Mouse (Mus musculus) retina, adult 2 months (tissue): ENCODE data around the gene Kcnab1.
A peak's percentile ranks its signal among the peaks of the same experiment; 100 is the strongest.

Experiments
- DNase-seq: peaks from one replicate; pipeline ENCODE4 v3.0.0-alpha.2; 2012; ENCODE audit warnings: low read depth, low spot score

Kcnab1 gene

GRCm38 (mm10) chr3:65108945-65109921 lies at the start of gene Kcnab1:
Kcnab1 (plus strand) TSS chr3:65109384.
- DNase-seq = no peak

DNA sequence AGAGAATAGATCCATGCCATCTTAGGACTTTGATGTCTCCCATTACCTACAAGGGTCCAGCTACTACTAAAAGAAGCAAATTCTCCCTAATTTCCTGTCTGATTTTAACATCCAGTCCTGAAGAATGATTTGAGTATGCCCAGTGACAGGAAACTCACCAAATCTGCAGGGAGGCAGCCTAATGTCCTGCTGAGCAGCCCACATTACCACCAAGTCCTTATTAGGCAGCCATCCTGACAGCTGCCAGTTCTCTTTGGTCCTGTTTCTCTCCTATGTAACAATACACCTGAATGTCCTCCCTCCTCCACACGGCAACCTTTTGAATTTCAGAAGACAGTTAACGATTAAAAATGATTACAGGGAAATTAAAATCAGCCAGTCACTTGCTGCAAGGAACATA lies 20.9 kb upstream of the Kcnab1 start:
- no peak for DNase-seq

GRCm38 (mm10) chr3:65104117-65104516 lies 5.1 kb upstream of the Kcnab1 start:
- DNase-seq = no peak

- no peak for DNase-seq
These were observed 1.0 kb downstream of the Kcnab1 start for GRCm38 (mm10) chr3:65110190-65110589.

DNA sequence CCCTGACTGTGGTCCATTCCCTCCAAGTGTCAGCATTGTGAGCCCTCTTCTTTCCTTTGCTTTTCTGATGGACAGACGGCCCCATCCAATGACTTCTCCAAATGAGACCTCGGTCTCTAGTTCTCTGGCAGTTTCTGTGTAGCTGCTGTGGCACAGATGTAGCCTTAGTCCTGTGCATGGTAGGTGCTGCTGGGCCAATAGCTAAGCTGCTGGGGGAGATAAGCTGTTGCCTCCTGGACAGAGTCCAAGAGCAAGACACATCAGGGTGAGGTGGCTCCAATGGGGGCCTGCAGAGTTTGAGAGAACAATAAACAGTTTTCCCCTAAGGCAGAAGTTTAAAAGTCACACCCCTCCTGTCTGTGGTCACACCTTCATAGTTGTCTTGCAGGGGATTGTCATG lies 2.0 kb downstream of the Kcnab1 start:
- DNase-seq = no peak

- DNase-seq = no peak
These were observed 6.0 kb downstream of the Kcnab1 start for GRCm38 (mm10) chr3:65115164-65115563.

DNA sequence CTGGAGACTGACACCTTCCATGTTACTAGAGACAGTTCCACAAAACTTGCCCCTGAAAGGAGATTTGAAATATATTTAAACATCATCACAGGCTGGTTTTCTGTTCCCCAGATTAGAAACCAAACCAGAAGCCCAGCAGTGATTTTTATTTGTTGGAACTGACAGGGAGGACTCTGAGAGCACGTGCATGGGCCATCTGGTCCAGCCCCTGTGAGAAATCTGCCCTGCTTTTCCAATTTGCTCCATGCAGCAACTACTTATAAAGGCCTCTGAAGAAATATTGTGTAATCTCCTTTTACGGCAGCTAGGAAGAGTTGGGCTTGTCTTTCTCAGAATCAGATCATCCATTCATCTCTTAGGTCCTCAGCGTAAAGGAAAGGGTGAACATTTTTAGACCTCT lies 7.8 kb downstream of the Kcnab1 start:
- DNase-seq = no peak

DNA sequence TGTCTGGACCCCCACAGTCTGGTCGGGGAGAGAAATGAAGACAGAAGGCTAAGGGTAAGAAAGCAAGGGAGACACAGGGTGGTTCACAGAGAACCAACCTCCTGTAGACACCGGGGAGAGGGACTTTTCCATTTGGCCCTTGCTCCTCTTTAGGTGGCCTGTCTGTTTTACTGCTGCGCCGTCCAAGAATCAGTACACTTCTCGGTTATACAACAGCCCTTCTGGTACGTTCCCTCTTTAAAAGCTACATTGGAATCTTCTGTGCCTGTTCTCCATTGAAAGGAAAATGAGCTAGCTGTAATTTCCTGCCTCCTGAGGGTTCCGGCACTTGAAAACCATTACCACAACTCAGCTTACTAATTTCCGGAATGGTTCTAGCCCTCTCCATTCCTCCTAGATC lies 8.2 kb downstream of the Kcnab1 start:
- no peak for DNase-seq

GRCm38 (mm10) chr3:65124975-65125374 lies 15.8 kb downstream of the Kcnab1 start:
- DNase-seq = no peak

DNA sequence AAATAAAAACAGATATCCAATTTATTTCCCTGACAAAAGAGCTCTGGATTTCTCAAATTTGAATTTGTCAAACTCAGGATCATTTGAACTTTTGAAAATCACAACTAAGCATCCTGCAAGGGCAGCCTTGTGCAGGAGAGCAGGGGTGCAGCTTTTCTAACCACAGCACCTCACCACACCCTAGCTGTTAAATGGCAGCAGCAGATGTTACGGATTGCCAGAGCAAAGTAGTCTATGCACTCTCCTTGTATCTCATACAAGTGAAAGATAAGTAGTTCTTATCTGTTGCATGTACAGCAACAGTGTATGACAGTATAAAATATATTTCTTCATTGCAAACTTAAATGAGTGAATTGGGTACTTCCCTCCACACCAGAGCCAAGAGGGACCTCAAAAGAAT lies 20.4 kb downstream of the Kcnab1 start:
- DNase-seq = no peak

DNA sequence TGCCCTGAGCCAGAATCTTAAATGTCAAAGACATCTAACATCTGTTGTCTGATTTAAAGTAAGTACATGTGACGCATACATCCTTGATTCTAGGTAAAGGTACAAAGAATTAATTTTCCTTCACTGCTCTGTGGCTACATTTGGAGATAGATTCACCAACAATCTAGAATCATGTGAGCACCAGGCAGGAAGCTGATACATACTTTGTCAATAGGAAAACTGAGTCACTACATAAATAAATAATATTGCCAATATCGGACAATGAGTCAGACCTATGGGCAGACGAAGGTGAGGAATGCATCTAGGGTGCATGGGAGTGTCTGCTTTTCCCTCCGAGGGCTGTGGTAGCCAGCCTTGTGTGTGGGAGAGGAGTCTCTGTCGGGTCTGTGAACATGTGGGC lies 25.7 kb downstream of the Kcnab1 start:
- DNase-seq = no peak

DNA sequence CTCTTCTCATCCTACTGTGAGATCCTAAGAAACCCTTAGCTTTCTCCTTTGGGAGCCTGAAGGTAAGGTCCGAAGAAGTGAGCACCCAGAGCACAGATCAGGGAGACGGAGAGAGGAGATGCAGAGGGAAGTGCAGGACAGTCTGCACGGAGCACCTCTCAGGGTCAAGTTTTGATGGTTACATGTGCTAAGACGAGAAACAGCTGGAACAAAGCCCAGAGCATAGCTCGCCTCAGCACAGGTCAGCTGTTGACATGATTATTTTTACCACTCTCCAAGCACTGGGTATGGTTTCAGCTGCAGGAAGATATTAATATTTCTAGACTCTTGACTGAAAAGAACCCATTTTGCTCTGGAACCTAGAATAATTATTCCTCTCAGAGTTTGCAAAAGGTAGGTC lies 27.7 kb downstream of the Kcnab1 start:
- no peak for DNase-seq

DNA sequence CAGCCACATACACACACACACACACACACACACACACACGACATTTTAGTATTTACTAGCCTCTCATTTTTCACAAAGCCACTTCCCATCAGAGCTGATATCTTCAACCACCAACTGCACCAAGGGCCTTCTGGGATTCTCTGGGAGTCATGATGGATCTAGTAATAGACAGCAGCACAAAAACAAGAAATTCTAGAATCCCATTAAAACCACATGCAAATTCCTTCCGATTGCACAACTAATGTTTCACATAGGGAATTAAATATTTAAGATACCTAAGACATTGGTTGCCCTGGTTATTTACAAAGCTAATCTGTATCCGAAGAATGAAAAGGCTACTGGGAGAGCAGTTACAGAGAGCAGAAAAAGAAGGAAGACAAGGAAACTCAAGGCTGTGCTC lies 29.6 kb downstream of the Kcnab1 start:
- DNase-seq = no peak

DNA sequence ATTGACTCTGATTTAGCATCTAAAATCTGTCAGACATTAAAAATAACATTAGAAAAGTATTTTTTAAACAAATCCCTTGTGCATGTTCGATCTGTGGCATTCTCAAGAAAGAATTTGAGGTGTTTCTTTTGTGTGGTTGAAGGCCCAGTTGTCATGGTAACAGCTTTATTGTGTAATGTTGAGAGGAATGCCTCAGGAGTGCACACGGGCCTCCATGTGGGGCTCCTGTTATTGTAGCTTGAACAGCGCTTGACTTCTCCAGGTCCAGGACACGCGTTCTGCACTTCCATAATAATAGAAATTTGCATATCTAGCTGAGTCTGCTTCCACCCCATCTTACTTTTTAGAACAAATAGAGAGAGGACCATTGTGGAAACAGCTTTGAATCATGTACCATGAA lies 36.0 kb downstream of the Kcnab1 start:
- no peak for DNase-seq

DNA sequence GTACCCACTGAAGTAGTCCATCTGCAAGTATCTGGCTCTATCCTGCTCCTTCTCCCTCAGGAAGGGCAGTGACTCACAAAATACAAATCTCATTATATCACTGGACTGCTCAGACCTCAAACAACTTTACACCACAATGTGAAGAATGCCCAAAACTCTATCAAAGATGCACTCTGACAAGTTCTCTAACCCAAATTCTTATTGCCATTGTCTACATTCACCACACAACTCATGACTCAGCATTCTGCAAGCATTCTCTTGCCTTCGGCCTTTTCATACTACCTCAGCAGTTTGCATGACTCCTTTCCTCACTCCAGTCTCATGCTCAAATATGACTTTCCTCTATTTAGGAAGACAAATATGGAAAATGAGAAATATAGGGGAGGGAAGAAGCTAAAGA lies 42.6 kb downstream of the Kcnab1 start:
- no peak for DNase-seq

DNA sequence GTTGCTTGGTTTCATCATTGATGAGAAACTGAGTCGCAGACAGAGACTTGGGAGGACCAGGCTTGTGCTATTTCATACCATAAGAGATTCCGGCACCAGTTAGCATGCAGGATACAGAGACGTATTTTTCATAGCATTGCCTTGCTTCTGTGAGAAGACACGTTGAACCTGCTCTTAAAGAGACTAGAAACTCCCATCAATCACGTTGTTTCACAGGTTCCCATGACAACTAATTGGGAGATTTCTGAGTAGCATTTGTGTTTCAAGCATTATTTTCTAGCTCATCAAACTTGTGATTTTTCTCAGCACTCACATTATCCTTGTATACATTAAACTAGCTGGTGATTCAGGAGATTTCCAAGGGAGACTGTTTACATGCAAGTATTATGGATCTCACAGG lies 63.8 kb downstream of the Kcnab1 start:
- DNase-seq = no peak

DNA sequence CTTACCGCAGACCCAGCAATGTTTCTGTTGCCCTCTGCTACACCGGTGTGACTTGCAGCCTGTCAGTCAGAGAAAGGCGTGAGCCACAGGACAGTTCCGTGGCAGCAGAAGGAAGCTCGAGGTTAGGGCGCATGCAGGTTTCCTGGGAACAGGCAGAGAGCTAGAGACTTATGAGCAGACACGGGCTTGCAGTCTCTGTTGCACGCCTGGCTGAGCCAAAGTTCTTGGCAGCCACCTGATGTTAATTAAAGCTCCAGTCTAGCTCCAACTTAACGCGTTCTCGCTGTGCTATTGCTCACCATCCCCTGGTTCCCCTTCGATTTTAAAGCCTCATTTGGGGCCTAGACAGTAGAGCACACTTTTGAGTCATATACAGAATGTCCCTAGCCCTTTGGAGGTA lies 65.4 kb downstream of the Kcnab1 start:
- DNase-seq = no peak

- no peak for DNase-seq
These were observed 66.6 kb downstream of the Kcnab1 start for GRCm38 (mm10) chr3:65175819-65176218.

DNA sequence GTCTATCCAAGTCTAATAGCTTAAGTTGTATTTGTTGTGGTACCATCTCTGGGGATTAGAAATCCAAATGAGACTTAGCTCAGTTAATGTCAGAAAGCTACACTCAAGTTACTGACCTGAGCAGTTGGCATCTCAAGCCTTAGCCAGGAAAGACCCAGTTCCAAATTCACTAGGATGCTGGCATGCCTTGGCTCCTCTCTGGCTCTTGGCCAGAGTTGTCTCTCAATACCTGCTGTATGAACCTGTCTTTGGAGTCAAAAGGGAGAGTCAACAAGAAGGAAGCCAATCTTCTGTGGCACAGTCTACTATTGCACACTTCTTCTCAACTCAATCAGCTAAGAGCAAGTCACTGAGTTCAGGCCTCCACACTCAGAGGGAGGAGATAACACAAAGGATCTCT lies 67.7 kb downstream of the Kcnab1 start:
- no peak for DNase-seq

- DNase-seq = no peak
These were observed 78.9 kb downstream of the Kcnab1 start for GRCm38 (mm10) chr3:65187833-65188698.

DNA sequence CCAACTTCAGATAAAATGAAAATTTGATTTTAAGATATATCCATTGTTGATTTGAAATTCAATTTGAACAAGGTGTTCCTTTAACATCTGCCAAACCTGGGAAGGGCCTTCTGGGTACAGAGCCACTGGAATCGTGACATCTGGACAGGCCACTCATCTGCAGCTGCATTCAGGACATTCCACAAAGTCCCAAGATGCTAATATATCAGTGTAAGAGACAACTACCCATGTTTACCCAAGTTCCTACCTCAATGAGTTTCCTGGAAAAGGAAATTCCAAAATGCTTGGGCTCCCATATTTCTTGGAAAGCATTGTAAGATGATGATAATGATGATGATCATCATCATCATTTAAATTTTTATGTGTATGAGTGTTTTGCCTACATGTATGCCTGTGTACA lies 91.4 kb downstream of the Kcnab1 start:
- DNase-seq = no peak

DNA sequence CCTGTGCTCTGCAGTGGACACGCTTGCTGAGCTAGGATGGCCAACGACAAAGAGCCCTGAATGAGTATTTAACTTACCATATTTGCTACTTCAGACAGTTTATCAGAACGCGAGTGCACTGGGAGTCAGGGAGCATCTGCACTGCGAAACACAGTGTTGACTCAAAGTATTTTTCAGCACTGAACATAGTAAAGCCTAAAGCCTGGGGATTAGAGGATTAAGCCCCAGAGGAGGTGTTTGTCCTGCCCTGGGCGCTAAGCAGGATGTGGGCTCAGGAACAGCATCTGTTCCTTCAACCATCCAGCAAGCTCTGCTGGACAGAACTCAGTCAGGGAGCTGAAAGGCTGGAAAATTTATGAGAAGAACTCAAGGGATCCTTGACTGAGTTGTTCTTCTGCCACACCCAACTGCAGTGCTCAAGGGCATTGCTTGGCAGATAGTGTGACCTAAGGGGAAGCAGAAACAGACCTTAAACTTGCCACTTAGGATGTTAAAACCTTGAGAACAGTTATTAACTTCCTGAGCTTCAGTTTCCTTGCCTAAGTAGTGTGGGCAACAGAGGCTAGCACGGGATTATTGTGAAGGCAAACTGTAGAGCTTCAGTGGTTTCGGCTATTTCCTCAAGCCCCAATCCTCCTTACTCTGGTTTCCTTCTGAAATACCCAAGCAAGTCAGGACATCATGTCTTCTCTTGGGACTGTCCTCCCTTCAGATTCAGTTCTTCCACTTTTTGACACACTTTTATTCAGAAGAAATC lies 94.4 kb downstream of the Kcnab1 start:
- peak; percentile 74 for DNase-seq
